Mouse (Mus musculus) liver, adult 2 months (tissue): Measurements from ENCODE around the gene Ermn. TPM values are rescaled to one million over a fixed set of nuclear protein-coding genes. Genes with fewer than 3 reads are reported as not detected.

Experiments used
- DNase-seq: peaks from one replicate; pipeline ENCODE4 v3.0.0-alpha.2; 2011; ENCODE audit warnings: low read depth, low spot score; ENCODE audit errors: extremely low read depth
- H3K27ac ChIP-seq: fragments of 200-500 bp; replicated peaks from 2 replicates; pipeline ENCODE4 v1.5.1; 2012; ENCODE audit warnings: low read depth, mild to moderate bottlenecking, control low read depth, inconsistent platforms, low read length; ENCODE audit not compliant: insufficient read depth
- H3K27me3 ChIP-seq: fragments of 200-500 bp; 2 replicates; pipeline ENCODE4 v1.6.1; 2012; ENCODE audit warnings: mild to moderate bottlenecking, moderate library complexity, low read length, inconsistent platforms; ENCODE audit not compliant: control insufficient read depth, insufficient read depth
- H3K36me3 ChIP-seq: fragments of 200-500 bp; 2 replicates; pipeline ENCODE4 v1.6.1; 2012; ENCODE audit warnings: low read length, inconsistent platforms; ENCODE audit not compliant: control insufficient read depth, insufficient read depth
- H3K4me1 ChIP-seq: fragments of 200-500 bp; 2 replicates; pipeline ENCODE4 v1.6.1; 2011; ENCODE audit warnings: low read length; ENCODE audit not compliant: control insufficient read depth, insufficient read depth
- H3K4me3 ChIP-seq: fragments of 200-500 bp; 2 replicates; pipeline ENCODE4 v1.5.1; 2011; ENCODE audit warnings: low read depth, mild to moderate bottlenecking, control low read depth, low read length, moderate library complexity; ENCODE audit not compliant: insufficient read depth
- H3K79me2 ChIP-seq: fragments of 200-500 bp; 2 replicates; pipeline ENCODE4 v1.6.1; 2012; ENCODE audit warnings: inconsistent platforms, mild to moderate bottlenecking, low read length, moderate library complexity; ENCODE audit not compliant: control insufficient read depth, insufficient read depth
- H3K9ac ChIP-seq: fragments of 200-500 bp; 2 replicates; pipeline ENCODE4 v1.6.1; 2012; ENCODE audit warnings: low read depth, mild to moderate bottlenecking, control low read depth, inconsistent platforms, low read length
- CTCF ChIP-seq: fragments of 200-500 bp; IDR thresholded peaks from 2 replicates; pipeline ENCODE4 v1.5.1; 2011; ENCODE audit warnings: low read depth, low read length, control low read depth
- POLR2A ChIP-seq: fragments of 200-500 bp; IDR thresholded peaks from 2 replicates; pipeline ENCODE4 v1.6.1; 2011; ENCODE audit warnings: low read length, control low read depth; ENCODE audit not compliant: insufficient read depth; ENCODE audit errors: extremely low read depth
- WGBS: fragments of 180-500 bp; shearing (Covaris S2); methylation state at CpG from one replicate; pipeline ENCODE4 v1.1.7; 2018; 5-methylcytosine and 5-hydroxymethylcytosine counted together
- polyA plus RNA-seq: library from polyadenylated mRNA; depleted of rRNA; stranded (reverse); fragments of >200 nt; gene quantifications from 2 replicates; pipeline ENCODE4 v1.2.3, GENCODE M21; 2012; rRNA removed
- total RNA-seq: library from RNA; depleted of rRNA; stranded (reverse); fragments of >200 nt; gene quantifications from 2 replicates; pipeline ENCODE4 v1.2.3, GENCODE M21; 2014; rRNA removed

The Ermn gene
- total RNA-seq (not detected in 2 replicates), polyA plus RNA-seq (not detected in 2 replicates)

- Histone ChIP-seq H3K4me3 (no peak within 1 kb of the TSS), H3K9ac (no peak within 1 kb of the TSS), H3K27ac (no peak within 1 kb of the TSS), H3K4me1 (no peaks in the 10 kb centered on the region), H3K27me3 (no peaks in the 10 kb centered on the region), H3K79me2 (no peaks in the 10 kb centered on the region), H3K36me3 (no peaks in the 10 kb centered on the region)
- 27% methylated on average over 7 of the region's 7 CpGs for WGBS
- TF ChIP-seq POLR2A (no peak), CTCF (no peak)
- no peak for DNase-seq
Observed at GRCm38 (mm10) chr2:58052821-58053581, at the start of gene Ermn. Gene Ermn (minus strand): TSS chr2:58052864.

DNA sequence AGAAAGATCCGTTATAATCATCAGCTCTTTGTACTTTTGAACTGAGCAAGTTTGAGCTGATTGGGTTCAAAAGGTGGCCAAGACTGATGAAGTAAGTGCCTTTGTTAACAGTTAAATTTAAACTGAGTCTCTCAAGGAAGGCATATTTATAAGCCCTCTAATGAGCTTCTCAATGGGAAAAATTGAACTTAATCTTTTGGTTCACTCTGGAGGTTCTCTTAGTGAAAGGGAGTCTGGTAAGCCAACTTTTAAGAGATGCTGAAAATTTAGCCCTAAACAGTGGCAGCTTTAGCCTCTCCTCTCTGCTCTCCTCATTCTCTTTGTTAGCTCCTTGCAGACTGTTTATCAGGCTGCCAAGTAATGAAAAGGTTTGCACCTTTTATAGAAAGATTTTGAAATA lies 42.2 kb upstream of the Ermn start:
- no peak overlapping the region for H3K27ac ChIP-seq
- TF ChIP-seq CTCF (no peak), POLR2A (no peak)
- DNase-seq, result no peak
- H3K4me1 ChIP-seq, result no peaks in the 10 kb centered on the region
- H3K27me3 ChIP-seq, result no peaks in the 10 kb centered on the region
- no peaks in the 10 kb centered on the region for H3K79me2 ChIP-seq
- no peak overlapping the region for H3K9ac ChIP-seq
- H3K36me3 ChIP-seq, result no peaks in the 10 kb centered on the region
- WGBS, result 75% methylated on average over 1 of the region's 1 CpGs
- no peak overlapping the region for H3K4me3 ChIP-seq

- TF ChIP-seq POLR2A, result no peak
- no peak for TF ChIP-seq CTCF
- no peaks in the 10 kb centered on the region for H3K4me1 ChIP-seq
- H3K27ac ChIP-seq, result no peak overlapping the region
- H3K4me3 ChIP-seq, result no peak overlapping the region
- H3K9ac ChIP-seq, result no peak overlapping the region
- DNase-seq, result no peak
- H3K27me3 ChIP-seq, result no peaks in the 10 kb centered on the region
- H3K36me3 ChIP-seq, result no peaks in the 10 kb centered on the region
- H3K79me2 ChIP-seq, result no peaks in the 10 kb centered on the region
- WGBS, result 75% methylated on average over 1 of the region's 1 CpGs
Observed at GRCm38 (mm10) chr2:58086420-58086819, 33.8 kb upstream of the Ermn start.

- Histone ChIP-seq H3K27ac (no peak overlapping the region), H3K27me3 (no peaks in the 10 kb centered on the region), H3K36me3 (no peaks in the 10 kb centered on the region), H3K4me1 (no peaks in the 10 kb centered on the region), H3K4me3 (no peak overlapping the region), H3K9ac (no peak overlapping the region), H3K79me2 (no peaks in the 10 kb centered on the region)
- no peak for DNase-seq
- 33% methylated on average over 1 of the region's 1 CpGs for WGBS
- TF ChIP-seq CTCF (no peak), POLR2A (no peak)
Observed at GRCm38 (mm10) chr2:58079849-58080248, 27.2 kb upstream of the Ermn start.

DNA sequence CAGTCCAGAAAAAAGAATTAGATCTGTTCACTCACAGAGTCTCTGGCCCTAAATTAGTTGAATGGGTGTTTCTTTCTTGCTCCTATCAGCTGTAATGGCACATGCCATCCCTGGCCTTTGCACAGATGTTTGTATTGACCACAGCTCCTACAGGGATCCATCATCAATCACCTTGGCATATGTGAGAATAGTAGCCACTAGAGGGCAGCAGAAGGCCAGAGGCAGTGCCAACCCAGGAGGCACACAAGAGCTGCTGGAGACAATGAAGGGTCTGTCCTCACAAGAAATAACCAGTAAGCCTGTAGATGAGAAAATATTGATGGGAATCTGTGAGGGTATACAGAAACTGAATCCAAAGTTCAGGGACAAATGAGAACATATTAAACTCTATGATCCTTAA lies 2.7 kb upstream of the Ermn start:
- H3K4me3 ChIP-seq, result no peak overlapping the region
- TF ChIP-seq POLR2A (no peak), CTCF (peak; percentile 88)
- no peak overlapping the region for H3K9ac ChIP-seq
- DNase-seq, result peak; percentile 31
- H3K79me2 ChIP-seq, result no peaks in the 10 kb centered on the region
- no peaks in the 10 kb centered on the region for H3K4me1 ChIP-seq
- no peaks in the 10 kb centered on the region for H3K36me3 ChIP-seq
- no peaks in the 10 kb centered on the region for H3K27me3 ChIP-seq
- no peak overlapping the region for H3K27ac ChIP-seq

- Histone ChIP-seq H3K36me3 (no peaks in the 10 kb centered on the region), H3K27ac (no peak overlapping the region), H3K27me3 (no peaks in the 10 kb centered on the region), H3K9ac (no peak overlapping the region), H3K4me1 (no peaks in the 10 kb centered on the region), H3K4me3 (no peak overlapping the region), H3K79me2 (no peaks in the 10 kb centered on the region)
- no peak for DNase-seq
- TF ChIP-seq CTCF (no peak), POLR2A (no peak)
- 63% methylated on average over 7 of the region's 7 CpGs for WGBS
Observed at GRCm38 (mm10) chr2:58041867-58042266, 10.8 kb downstream of the Ermn start.
